Mouse (Mus musculus) lung, embryonic 16.5 days (tissue): ENCODE results near the gene Cox6a1. TPM values are rescaled to one million over a fixed set of nuclear protein-coding genes. Genes with fewer than 3 reads are reported as not detected.

Source experiments
- ATAC-seq: fragments of 200-750 bp; cut with Nextera tagmentation; 2 replicates; pipeline ENCODE4 v1.8.0; 2017; ENCODE audit warnings: low read depth, mild to moderate bottlenecking, moderate library complexity
- H3K27ac ChIP-seq: fragments of 300-500 bp; sonication (generic); 2 replicates; pipeline ENCODE4 v1.5.1; 2014; ENCODE audit warnings: mild to moderate bottlenecking, control low read depth, low read length
- H3K27me3 ChIP-seq: fragments of 300-500 bp; sonication (generic); 2 replicates; pipeline ENCODE4 v1.6.1; 2014; ENCODE audit warnings: low read depth, low read length, mixed read lengths; ENCODE audit not compliant: control insufficient read depth, insufficient read depth
- H3K36me3 ChIP-seq: fragments of 300-500 bp; sonication (generic); 2 replicates; pipeline ENCODE4 v1.6.1; 2014; ENCODE audit warnings: low read length; ENCODE audit not compliant: control insufficient read depth, insufficient read depth
- H3K4me1 ChIP-seq: fragments of 300-500 bp; sonication (generic); replicated peaks from 2 replicates; pipeline ENCODE4 v1.6.1; 2014; ENCODE audit warnings: low read length, mixed read lengths; ENCODE audit not compliant: control insufficient read depth, insufficient read depth
- H3K4me2 ChIP-seq: fragments of 300-500 bp; sonication (generic); 2 replicates; pipeline ENCODE4 v1.6.1; 2014; ENCODE audit warnings: low read depth, low read length, control low read depth
- H3K4me3 ChIP-seq: fragments of 300-500 bp; sonication (generic); 2 replicates; pipeline ENCODE4 v1.5.1; 2014; ENCODE audit warnings: mild to moderate bottlenecking, low read length, control low read depth
- H3K9ac ChIP-seq: fragments of 300-500 bp; sonication (generic); 2 replicates; pipeline ENCODE4 v1.6.1; 2014; ENCODE audit warnings: low read length, control low read depth
- H3K9me3 ChIP-seq: fragments of 300-500 bp; sonication (generic); 2 replicates; pipeline ENCODE4 v1.6.1; 2016; ENCODE audit warnings: low read length; ENCODE audit not compliant: control insufficient read depth
- WGBS: fragments of 180-500 bp; shearing (Covaris S2); extraction: QIAGEN DNeasy Blood & Tissue Kit; methylation state at CpG from one replicate; pipeline ENCODE4 v1.1.7; 2014; 5-methylcytosine and 5-hydroxymethylcytosine counted together
- polyA plus RNA-seq: library from polyadenylated mRNA; unstranded; fragments of >200 nt; fragmentation: Nextera tagmentation; extraction: Ambion mirVana; gene quantifications from 2 replicates; pipeline ENCODE4 v1.2.1, GENCODE M21; 2015

The Cox6a1 gene
- polyA plus RNA-seq, 1 experiment from 2014 or later: 937 TPM

DNA sequence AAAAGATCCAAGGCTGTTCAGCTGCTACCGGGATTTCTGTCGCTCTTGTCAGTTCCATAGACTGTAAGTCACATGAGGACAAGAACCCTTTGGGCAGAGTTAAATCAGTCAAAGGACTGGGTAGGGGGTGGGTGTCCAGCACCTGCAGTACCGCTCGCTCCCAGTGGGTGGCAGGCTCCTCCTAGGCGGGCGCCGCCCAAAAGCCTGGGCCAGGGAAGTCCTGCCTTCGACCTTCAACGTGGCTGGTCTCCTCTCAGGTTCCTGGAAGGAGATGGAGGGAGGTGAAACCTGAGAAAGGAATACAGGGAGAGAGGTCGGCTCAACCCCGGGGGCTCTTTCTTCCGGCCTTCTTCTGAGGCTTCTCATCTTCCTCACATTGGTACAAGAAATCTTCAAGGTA lies 10.1 kb upstream of the Cox6a1 start:
- H3K4me2 ChIP-seq: no peak overlapping the region
- ATAC-seq: peak; percentile 81; the same call in 1 of the 2 replicates

DNA sequence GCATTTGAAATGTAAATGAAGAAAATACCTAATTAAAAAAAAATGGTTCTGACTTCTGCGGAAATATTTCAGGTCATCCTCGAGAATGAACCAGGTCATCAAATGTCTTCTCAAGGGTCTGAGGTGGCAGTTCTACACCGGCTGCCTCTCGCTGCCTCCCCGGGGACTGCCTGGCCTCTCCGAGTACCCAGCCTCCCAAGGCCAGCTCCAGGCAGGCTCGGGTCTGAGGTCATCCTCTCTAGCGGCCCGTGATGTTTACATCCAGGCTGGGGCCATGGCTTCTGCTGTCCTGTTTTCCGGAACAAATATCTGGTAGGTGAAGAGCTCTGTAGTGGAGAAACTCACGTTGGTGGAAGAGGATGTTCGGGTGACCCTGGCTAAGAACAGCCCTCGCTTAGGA lies 6.3 kb upstream of the Cox6a1 start:
- 36% methylated on average over 13 of the region's 13 CpGs for WGBS

More for the DNA sequence above, 10.1 kb upstream of the Cox6a1 start:
- H3K36me3 ChIP-seq: no peaks in the 10 kb centered on the region
- H3K27ac ChIP-seq: no peak overlapping the region
- H3K9ac ChIP-seq: no peak overlapping the region
- no peaks in the 10 kb centered on the region for H3K27me3 ChIP-seq
- H3K9me3 ChIP-seq: no peaks in the 10 kb centered on the region
- H3K4me3 ChIP-seq: no peak overlapping the region
- WGBS: 2% methylated on average over 12 of the region's 12 CpGs
- H3K4me1 ChIP-seq: no peaks in the 10 kb centered on the region

DNA sequence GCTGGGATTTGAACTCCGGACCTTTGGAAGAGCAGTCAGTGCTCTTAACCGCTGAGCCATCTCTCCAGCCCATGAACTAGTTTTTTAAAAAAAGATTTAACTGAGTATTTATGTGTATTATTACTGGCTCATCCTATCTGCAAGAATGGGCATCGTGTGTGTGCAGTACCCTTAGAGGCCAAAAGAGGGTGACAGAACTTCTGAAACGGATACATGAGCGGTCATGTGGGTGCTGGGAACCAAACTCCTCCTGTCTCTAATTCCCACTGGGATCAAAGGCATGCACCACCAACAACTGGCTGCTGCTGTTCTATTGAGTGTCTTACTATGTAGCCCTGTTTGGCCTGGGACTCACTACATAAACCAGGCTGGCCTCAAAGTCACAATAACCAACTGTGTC lies 2.6 kb upstream of the Cox6a1 start:
- Histone ChIP-seq H3K4me1 (peaks cover 13% of the 10 kb centered on the region), H3K4me3 (no peak overlapping the region), H3K4me2 (no peak overlapping the region), H3K36me3 (peaks cover under 1% of the 10 kb centered on the region; the same call in 1 of the 2 replicates), H3K27me3 (no peaks in the 10 kb centered on the region), H3K9ac (no peak overlapping the region), H3K27ac (no peak overlapping the region), H3K9me3 (peaks cover 3% of the 10 kb centered on the region; the same call in 1 of the 2 replicates)
- 74% methylated on average over 5 of the region's 5 CpGs for WGBS
- ATAC-seq: no peak

More for the DNA sequence above, 6.3 kb upstream of the Cox6a1 start:
- Histone ChIP-seq H3K4me2 (no peak overlapping the region), H3K4me1 (no peaks in the 10 kb centered on the region), H3K9me3 (peaks cover 3% of the 10 kb centered on the region; the same call in 1 of the 2 replicates), H3K36me3 (no peaks in the 10 kb centered on the region), H3K27ac (no peak overlapping the region), H3K27me3 (no peaks in the 10 kb centered on the region), H3K9ac (no peak overlapping the region), H3K4me3 (no peak overlapping the region)
- ATAC-seq: no peak

DNA sequence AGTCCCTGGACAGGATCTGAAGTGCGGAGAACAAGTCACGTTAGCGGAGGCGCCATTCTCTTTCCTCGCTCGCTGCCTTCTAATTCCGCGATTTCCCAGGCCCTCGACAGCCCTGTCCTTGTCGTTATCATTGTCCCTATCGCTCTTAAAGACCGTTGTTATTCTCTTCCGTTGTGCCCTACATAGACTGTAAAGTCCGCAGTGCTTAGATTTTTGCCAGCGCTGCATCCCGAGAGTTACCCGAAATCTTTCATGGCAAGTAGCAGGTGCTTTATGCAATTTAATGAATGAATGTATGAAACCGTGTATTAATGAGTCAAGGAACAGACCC lies 409 bp upstream of the Cox6a1 start:
- Histone ChIP-seq H3K4me2 (peak overlapping the region; percentile 69), H3K36me3 (peaks cover 16% of the 10 kb centered on the region), H3K4me3 (peak overlapping the region; percentile 92), H3K9ac (peak overlapping the region; percentile 92), H3K9me3 (peaks cover 3% of the 10 kb centered on the region; the same call in 1 of the 2 replicates), H3K27me3 (no peaks in the 10 kb centered on the region), H3K27ac (peak overlapping the region; percentile 72), H3K4me1 (peaks cover 13% of the 10 kb centered on the region)
- under 1% methylated on average over 18 of the region's 18 CpGs for WGBS
- ATAC-seq: peak; percentile 19; the same call in 1 of the 2 replicates

DNA sequence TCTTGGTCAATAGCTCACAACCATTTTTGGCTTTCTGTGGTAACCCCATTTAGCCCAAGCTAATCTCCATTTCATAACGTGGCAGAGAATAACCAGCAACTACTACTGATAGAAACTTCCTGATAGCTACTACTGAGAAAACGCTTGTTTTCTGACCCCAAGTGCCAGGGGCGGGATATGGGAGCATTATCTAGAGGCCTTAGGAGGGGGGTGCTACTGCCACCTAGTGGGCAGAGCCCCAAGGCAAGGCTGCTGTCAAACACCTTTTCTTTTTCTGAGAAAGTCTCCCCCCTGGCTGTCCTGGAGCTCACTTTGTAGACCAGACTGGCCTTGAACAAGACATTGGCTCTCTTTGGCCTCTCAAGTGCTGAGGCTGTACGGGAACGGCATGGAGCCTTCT lies 1.2 kb downstream of the Cox6a1 start:
- Histone ChIP-seq H3K4me3 (peak overlapping the region; percentile 92), H3K4me1 (peaks cover 13% of the 10 kb centered on the region), H3K9me3 (peaks cover 3% of the 10 kb centered on the region; the same call in 1 of the 2 replicates), H3K9ac (peak overlapping the region; percentile 92), H3K27me3 (no peaks in the 10 kb centered on the region), H3K27ac (no peak overlapping the region), H3K4me2 (peak overlapping the region; percentile 91), H3K36me3 (peaks cover 30% of the 10 kb centered on the region)
- WGBS: 1% methylated on average over 5 of the region's 5 CpGs
- ATAC-seq: peak; percentile 42

DNA sequence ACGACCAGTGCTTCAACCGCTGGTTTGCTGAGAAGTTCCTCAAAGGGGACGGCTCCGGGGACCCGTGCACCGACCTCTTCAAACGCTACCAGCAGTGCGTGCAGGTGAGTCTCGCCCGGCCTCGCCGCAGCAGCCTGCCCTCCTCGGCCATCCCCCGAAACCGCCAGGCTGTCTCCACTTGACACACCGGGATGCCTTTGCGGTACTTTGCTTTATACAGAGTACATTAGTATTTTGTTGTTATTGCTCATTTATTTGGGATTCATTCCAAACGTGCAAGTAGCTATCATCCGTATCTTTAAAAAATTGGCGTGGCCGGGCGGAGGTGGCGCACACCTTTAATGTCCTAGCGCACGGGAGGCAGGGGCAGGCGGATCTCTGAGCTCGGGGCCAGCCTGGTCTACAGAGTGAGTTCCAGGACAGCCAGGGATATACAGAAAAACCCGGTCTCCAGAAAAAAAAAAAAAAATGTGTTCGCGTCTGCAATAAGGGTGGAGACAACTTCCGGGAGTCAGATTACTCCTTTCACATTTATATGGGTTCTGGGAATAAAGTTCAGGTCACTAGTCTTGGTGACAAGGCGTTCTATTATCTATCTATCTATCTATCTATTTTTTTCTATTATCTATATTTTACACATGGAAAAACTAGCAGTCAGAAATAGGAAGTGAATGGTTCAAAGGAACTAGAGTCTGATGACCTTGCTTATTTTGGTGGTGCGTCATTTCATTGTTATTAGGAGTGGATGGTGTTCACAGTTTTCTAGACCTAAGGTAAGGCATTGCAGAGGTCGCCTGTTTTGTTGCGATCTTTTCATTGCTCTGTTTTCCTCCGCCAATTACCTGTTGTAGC lies 7.2 kb downstream of the Cox6a1 start:
- H3K27me3 ChIP-seq: no peaks in the 10 kb centered on the region
- H3K4me3 ChIP-seq: peak overlapping the region; percentile 78
- peak overlapping the region; percentile 96 for H3K9ac ChIP-seq
- peak overlapping the region; percentile 76 for H3K4me2 ChIP-seq
- H3K36me3 ChIP-seq: peaks cover 33% of the 10 kb centered on the region
- peaks cover 12% of the 10 kb centered on the region for H3K4me1 ChIP-seq
- H3K27ac ChIP-seq: no peak overlapping the region
- 9% methylated on average over 36 of the region's 36 CpGs for WGBS
- ATAC-seq: peak; percentile 11; the same call in 1 of the 2 replicates
- no peaks in the 10 kb centered on the region for H3K9me3 ChIP-seq

DNA sequence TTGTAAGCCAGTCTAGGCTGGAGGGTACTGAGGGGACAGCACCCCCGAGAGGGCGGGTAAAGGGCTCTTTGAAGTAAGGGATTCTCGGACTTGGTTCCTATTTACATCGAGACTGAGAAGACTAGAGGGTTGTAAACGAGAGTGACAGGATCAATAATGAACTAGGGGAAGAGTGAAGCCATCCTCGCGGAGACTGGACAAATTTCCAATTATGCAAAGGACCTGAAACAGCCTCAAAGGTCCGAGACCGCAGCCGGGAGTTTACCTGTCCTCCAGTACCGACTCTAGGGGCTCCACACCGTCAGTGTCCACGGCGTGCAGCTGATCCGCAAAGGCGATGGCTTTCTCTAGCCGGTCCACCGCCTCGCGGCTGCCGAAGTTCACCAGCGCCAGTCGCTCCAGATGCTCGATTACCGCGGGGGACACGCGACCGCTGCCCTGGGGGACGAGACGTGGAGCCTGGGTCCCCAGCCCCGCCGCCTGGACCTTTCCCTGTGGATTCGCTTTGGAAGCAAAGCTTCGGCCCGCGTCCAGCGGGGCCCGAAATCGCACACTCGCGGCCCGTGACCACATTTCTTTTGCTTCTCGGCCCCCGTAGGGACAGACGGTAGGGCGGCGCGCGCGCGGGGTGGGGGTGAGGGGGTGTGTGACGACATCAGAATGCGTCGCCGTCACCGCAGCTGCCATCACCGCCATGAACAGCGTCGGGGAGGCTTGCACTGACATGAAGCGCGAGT lies 8.0 kb downstream of the Cox6a1 start, which contains the start of the genes Gatc and Triap1:
TSS of gene Gatc (minus strand) at position 602 of the 737 bp plus-strand sequence.
TSS of gene Triap1 (plus strand) at position 649 of the 737 bp plus-strand sequence.
- Histone ChIP-seq H3K9me3 (no peaks in the 10 kb centered on the region), H3K4me2 (peak within 1 kb of the TSS; percentile 76), H3K4me1 (peaks cover 12% of the 10 kb centered on the region), H3K36me3 (peaks cover 29% of the 10 kb centered on the region), H3K27me3 (no peaks in the 10 kb centered on the region), H3K9ac (peak within 1 kb of the TSS; percentile 96), H3K4me3 (peak within 1 kb of the TSS; percentile 78), H3K27ac (peak within 1 kb of the TSS; percentile 76)
- ATAC-seq: peak; percentile 97
- WGBS: under 1% methylated on average over 62 of the region's 62 CpGs

DNA sequence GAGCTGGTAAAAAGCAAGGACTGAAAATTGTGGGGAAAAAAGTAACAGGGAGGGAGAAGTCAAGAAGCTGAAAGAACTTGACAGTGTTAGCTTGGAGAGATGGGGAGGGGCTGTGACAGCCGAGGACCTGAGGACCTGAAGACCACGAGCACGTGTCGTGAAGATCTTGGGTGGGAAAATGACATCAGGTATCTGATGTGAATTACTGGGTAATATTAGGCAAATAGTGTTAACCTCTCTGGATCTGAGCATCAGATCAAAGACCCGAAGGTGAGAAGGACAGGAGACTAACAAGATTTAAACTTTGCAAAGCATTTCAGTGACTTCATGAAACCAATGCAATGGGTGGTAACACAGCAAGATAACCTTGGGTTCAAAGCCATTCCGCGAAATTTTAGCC lies 8.8 kb downstream of the Cox6a1 start:
- 16% methylated on average over 7 of the region's 7 CpGs for WGBS
- peaks cover 28% of the 10 kb centered on the region for H3K36me3 ChIP-seq
- H3K27me3 ChIP-seq: no peaks in the 10 kb centered on the region
- H3K4me2 ChIP-seq: peak overlapping the region; percentile 76
- no peaks in the 10 kb centered on the region for H3K9me3 ChIP-seq
- peak overlapping the region; percentile 6; the same call in 1 of the 2 replicates for H3K9ac ChIP-seq
- no peak overlapping the region for H3K27ac ChIP-seq
- no peak for ATAC-seq
- peaks cover 12% of the 10 kb centered on the region for H3K4me1 ChIP-seq
- peak overlapping the region; percentile 78 for H3K4me3 ChIP-seq

DNA sequence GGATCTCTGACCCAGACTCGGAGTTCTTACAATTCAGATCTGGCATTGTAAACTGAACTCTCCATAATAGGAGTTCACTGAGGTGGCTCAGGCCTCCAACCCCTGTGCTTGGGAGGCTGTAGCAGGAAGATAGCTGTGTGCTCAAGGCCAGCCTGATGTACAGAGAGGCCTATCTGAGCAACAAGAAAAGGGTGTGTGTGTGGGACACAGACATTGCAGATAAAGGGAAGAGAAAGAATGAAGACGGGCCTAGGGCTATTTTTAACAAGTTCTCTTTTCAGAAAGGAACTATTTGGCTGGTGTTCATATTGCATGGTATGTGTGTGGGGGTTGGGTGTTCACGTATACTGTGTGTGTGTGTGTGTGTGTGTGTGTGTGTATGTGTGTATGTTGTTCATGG lies 15.2 kb downstream of the Cox6a1 start:
- Histone ChIP-seq H3K27me3 (no peaks in the 10 kb centered on the region), H3K4me2 (no peak overlapping the region), H3K27ac (no peak overlapping the region), H3K9me3 (no peaks in the 10 kb centered on the region), H3K36me3 (peaks cover 40% of the 10 kb centered on the region), H3K4me1 (peaks cover 6% of the 10 kb centered on the region), H3K4me3 (no peak overlapping the region), H3K9ac (no peak overlapping the region)
- 69% methylated on average over 3 of the region's 3 CpGs for WGBS
- ATAC-seq: no peak
